Mouse (Mus musculus) thymus, adult 2 months (tissue): Measurements from ENCODE around the gene Cyp4f18. TPM values are rescaled to one million over a fixed set of nuclear protein-coding genes. Genes with fewer than 3 reads are reported as not detected.
"Not testable (repeated sequence)": the region's sequence is repeated elsewhere in the genome, so short reads cannot be mapped to it uniquely, and the experiment has no call there.

Source experiments
- DNase-seq: peaks from one replicate; pipeline ENCODE4 v3.0.0; 2021
- H3K27ac ChIP-seq: fragments of 200-500 bp; 2 replicates; pipeline ENCODE4 v1.5.1; 2012; ENCODE audit warnings: low read length, control low read depth; ENCODE audit not compliant: control insufficient read depth, insufficient read depth
- H3K27me3 ChIP-seq: fragments of 200-500 bp; 2 replicates; pipeline ENCODE4 v1.6.1; 2012; ENCODE audit warnings: mild to moderate bottlenecking, low read length, moderate library complexity, mixed read lengths; ENCODE audit not compliant: control insufficient read depth, insufficient read depth
- H3K36me3 ChIP-seq: fragments of 200-500 bp; 2 replicates; pipeline ENCODE4 v1.6.1; 2012; ENCODE audit warnings: mild to moderate bottlenecking, low read length, moderate library complexity; ENCODE audit not compliant: control insufficient read depth, insufficient read depth
- H3K4me1 ChIP-seq: fragments of 200-500 bp; replicated peaks from 2 replicates; pipeline ENCODE4 v1.6.1; 2012; ENCODE audit warnings: low read length; ENCODE audit not compliant: control insufficient read depth, insufficient read depth
- H3K4me3 ChIP-seq: fragments of 200-500 bp; 2 replicates; pipeline ENCODE4 v1.5.1; 2012; ENCODE audit warnings: mild to moderate bottlenecking, low read length, control low read depth, moderate library complexity; ENCODE audit not compliant: control insufficient read depth, insufficient read depth
- CTCF ChIP-seq: fragments of 200-500 bp; IDR thresholded peaks from 2 replicates; pipeline ENCODE4 v1.5.1; 2012; ENCODE audit warnings: mild to moderate bottlenecking, control low read depth, low read length, moderate library complexity, borderline replicate concordance; ENCODE audit not compliant: control insufficient read depth, poor library complexity, insufficient read depth; ENCODE audit errors: extremely low read depth
- POLR2A ChIP-seq: fragments of 200-500 bp; IDR thresholded peaks from 2 replicates; pipeline ENCODE4 v1.6.1; 2012; ENCODE audit warnings: mild to moderate bottlenecking, low read length, control low read depth, moderate library complexity; ENCODE audit not compliant: control insufficient read depth, poor library complexity, insufficient read depth; ENCODE audit errors: extremely low read depth
- WGBS: fragments of 180-500 bp; shearing (Covaris S2); methylation state at CpG from one replicate; pipeline ENCODE4 v1.1.7; 2018; 5-methylcytosine and 5-hydroxymethylcytosine counted together
- polyA plus RNA-seq: library from polyadenylated mRNA; depleted of rRNA; stranded (reverse); fragments of >200 nt; gene quantifications from 2 replicates; pipeline ENCODE4 v1.2.3, GENCODE M21; 2012

Gene Cyp4f18
- polyA plus RNA-seq, 1 experiment = 13.9 TPM

DNA sequence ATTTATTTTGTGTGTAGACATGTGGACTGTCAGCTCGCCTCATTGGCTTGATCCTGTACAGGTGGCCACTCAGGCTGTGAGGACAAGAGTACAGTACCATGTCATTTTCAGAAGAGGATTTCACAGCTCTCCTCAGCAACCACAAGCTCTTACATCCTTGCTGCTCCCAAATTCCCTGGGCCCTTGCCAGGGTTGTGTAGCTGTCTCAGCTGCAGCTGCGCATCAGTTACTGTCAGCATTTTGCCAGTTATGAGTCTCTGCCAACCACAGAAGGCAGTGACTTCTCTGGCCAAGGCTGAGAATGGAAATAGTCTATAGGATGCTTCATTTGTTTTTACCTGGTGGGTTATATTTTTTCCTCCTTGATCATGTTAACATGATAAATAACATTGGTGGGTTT is 8.7 kb upstream of the Cyp4f18 start:
- no peak for DNase-seq
- no peak overlapping the region for H3K27ac ChIP-seq
- H3K36me3 ChIP-seq = no peaks in the 10 kb centered on the region
- no peaks in the 10 kb centered on the region for H3K27me3 ChIP-seq
- TF ChIP-seq CTCF (no peak), POLR2A (no peak)
- no peak overlapping the region for H3K4me3 ChIP-seq
- 86% methylated on average over 2 of the region's 2 CpGs for WGBS
- H3K4me1 ChIP-seq = 0 out of 2 replicates have a peak, but pooled peaks cover 3% of the 10 kb centered on the region

GRCm38 (mm10) chr8:72017339-72017738 is 7.9 kb upstream of the Cyp4f18 start:
- 44% methylated on average over 2 of the region's 2 CpGs for WGBS
- not testable (repeated sequence) for H3K4me1 ChIP-seq, H3K27ac ChIP-seq, H3K36me3 ChIP-seq, H3K27me3 ChIP-seq, DNase-seq, H3K4me3 ChIP-seq

GRCm38 (mm10) chr8:72013506-72014228 is 4.2 kb upstream of the Cyp4f18 start:
- H3K4me1 ChIP-seq, H3K27ac ChIP-seq, H3K27me3 ChIP-seq, DNase-seq, H3K36me3 ChIP-seq, H3K4me3 ChIP-seq: not testable (repeated sequence)
- WGBS = 79% methylated on average over 6 of the region's 6 CpGs

DNA sequence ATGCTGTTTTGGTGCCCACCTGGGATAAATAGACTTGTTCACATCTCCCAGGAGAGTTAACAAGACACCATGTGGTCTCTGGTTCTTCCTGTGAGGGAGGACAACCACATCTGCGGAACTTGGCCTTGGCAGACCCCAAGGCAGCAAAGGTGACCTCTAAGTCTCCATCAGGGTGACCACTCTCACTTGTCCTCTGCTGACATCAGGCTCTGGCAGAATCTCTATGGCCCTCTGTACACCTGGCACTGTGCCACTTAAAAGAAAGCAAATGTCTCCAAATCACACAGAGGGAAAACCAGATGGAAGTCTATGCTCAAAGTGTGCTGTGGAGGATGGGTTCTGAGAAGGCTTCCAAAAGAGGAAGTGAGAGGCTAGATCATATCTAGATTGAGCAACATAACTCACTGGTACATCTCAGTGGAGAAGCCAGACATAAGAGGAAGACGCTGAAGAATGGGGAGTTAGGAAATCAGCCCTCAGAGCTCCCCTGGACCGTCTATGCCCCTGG is 1.2 kb downstream of the Cyp4f18 start:
- 1% methylated on average over 3 of the region's 3 CpGs for WGBS
- DNase-seq = no peak
- Histone ChIP-seq H3K4me1 (0 out of 2 replicates have a peak, but pooled peaks cover 11% of the 10 kb centered on the region), H3K36me3 (no peaks in the 10 kb centered on the region), H3K4me3 (no peak overlapping the region), H3K27ac (no peak overlapping the region), H3K27me3 (no peaks in the 10 kb centered on the region)
- TF ChIP-seq POLR2A = no peak
- TF ChIP-seq CTCF = no peak

DNA sequence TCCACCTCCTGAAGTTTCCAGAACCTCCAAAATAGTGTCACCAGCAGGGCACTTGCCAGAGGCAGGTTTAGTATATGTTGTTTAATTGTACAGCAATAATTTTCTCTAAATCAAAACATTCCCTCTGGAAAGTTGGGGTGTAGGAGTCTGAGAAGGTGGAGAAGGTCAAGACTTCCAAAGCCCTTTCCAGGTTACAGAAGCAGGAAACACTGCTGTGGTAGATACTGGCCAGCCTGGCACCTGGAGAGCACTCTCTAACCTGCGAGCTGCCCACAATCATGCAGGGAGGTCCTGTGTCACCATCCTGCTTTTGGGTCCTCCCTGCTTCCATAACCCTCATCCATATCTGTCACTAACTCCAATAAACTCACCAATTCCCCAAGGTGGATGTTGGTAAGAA is 2.7 kb downstream of the Cyp4f18 start:
- WGBS = 92% methylated on average over 1 of the region's 1 CpGs
- no peak for DNase-seq

DNA sequence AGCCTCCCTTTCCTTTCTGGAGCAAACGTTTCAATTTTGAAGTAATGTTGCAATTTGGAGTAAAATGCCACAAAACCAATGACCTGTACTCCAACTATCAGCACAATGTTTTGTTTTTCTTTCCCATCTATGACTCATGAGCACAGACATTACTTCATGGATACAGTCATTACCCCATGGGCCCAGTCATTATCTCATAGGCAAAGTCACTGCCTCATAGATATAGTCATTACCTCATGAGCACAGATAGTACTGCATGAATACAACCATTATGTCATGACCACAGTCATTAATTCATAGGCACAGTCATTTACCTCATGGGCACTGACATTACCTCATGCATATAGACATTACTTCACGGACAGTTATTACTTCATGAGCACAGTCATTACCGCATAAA is 3.5 kb downstream of the Cyp4f18 start:
- Histone ChIP-seq H3K36me3 (no peaks in the 10 kb centered on the region), H3K27me3 (no peaks in the 10 kb centered on the region), H3K27ac (no peak overlapping the region), H3K4me1 (0 out of 2 replicates have a peak, but pooled peaks cover 11% of the 10 kb centered on the region), H3K4me3 (no peak overlapping the region)
- WGBS = 91% methylated on average over 3 of the region's 3 CpGs
- no peak for TF ChIP-seq CTCF
- TF ChIP-seq POLR2A = no peak
- DNase-seq = no peak

More for the DNA sequence above, 2.7 kb downstream of the Cyp4f18 start:
- Histone ChIP-seq H3K4me3 (no peak overlapping the region), H3K4me1 (0 out of 2 replicates have a peak, but pooled peaks cover 11% of the 10 kb centered on the region), H3K27ac (no peak overlapping the region), H3K36me3 (no peaks in the 10 kb centered on the region), H3K27me3 (no peaks in the 10 kb centered on the region)
- no peak for TF ChIP-seq CTCF
- TF ChIP-seq POLR2A = no peak

- TF ChIP-seq CTCF (no peak), POLR2A (no peak)
- no peak for DNase-seq
- H3K36me3 ChIP-seq = no peaks in the 10 kb centered on the region
- H3K27me3 ChIP-seq = no peaks in the 10 kb centered on the region
- no peaks in the 10 kb centered on the region for H3K4me1 ChIP-seq
- H3K4me3 ChIP-seq = no peak overlapping the region
- H3K27ac ChIP-seq = no peak overlapping the region
These were observed 6.5 kb downstream of the Cyp4f18 start for GRCm38 (mm10) chr8:72002942-72003341.
